Mouse (Mus musculus) kidney, postnatal 10 days (tissue): Measurements from ENCODE around the gene Gm12394.
"Not testable (repeated sequence)": the region's sequence is repeated elsewhere in the genome, so short reads cannot be mapped to it uniquely, and the experiment has no call there.

Experiments used
- DNase-seq: peaks from one replicate; pipeline ENCODE4 v3.0.0; 2021; ENCODE audit warnings: mixed read lengths

Gene Gm12394

DNA sequence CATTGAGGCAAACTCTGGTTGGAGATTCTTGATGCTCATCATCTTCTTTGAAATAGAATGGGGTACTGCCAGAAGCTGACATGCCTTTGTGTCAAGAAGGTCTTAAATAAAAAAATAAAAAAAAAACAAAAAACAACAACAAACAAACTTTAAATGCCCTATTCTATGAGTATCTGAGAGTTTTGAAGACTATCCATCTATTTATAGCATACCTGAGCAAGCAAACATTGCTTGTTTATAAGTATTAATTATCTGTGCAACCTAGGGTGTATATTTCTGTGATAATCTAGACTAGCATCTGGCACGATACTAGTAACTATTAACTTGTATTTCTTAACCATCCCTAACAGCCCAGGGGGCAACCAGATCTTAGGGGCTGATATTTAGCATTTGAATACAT, at the start of gene Gm12394:
TSS of gene Gm12394 (minus strand) at position 101 of the 400 bp plus-strand sequence.
- not testable (repeated sequence) for DNase-seq

DNA sequence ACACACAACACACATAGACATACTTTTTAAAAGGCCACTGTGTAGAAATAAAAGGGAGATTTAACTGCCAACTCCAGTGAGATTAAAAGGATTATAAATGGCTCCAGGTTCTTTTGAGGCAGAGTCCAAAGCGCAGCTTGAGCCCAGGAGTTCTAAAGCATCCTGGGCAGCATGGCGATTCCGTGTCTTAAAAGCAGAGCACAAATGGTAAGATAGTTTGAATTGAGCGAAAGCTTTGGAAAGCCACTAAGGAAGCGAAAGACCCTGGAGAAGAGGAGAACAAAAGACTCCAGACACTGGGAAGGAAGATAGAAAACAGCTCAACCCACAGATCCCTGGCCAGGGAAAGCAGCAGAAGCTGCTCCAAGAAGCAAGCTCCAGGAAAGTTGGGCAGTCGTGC, 48.4 kb upstream of the Gm12394 start:
- DNase-seq: no peak

DNA sequence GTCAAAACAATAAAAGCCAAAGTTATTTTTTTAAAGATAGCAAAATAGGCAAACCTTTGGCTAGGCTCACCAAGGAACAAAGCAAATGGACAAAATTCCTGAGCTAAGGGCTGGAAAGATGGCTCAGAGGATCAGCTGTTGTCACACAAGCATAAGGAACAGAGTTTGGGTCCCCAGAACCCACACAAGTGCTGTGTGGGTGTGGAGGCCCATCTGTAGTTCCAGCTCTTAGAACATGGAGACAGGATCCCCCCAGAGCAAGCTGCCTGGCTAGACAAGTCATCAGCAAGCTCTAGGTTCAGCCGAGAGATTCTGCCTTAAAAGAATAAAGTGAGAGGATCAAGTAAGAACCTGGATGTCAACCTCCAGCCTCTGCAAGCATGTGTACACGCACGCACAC, 48.0 kb upstream of the Gm12394 start:
- DNase-seq: no peak

DNA sequence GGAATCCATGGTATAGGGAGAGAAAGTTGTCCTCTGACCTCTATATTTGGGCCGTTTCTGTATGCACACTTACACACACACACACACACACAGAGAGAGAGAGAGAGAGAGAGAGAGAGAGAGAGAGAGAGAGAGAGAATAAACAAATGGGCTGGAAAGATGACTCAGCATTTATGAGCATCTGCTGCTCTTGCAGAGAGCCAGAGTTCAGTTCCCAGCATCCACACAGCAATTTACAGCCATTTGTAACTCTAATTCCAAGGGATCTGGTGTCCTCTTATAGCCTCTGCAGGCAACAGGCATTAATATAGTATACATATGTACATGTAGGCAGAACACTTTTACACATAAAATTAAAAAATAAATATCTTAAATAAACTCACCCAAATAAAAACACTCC, 47.4 kb upstream of the Gm12394 start:
- DNase-seq: no peak

DNA sequence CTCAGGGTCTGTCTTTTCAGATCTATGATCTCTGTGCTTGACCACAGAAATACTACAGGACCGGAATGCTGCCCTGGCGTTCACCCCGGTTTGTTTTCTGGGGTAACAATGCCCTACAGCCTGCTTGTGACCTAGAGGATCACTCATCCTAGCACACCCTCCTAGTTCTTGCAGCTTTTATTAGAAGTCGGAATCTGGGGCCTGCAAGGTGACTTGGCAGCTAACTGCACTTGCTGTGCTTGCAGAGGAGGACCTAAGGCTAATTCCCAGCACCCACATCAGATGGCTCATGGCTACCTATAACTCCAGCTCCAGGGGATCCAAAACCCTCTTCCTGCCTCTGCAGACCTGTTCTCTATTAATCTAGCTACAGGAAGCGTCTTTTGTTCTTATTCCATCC, 46.2 kb upstream of the Gm12394 start:
- no peak for DNase-seq

DNA sequence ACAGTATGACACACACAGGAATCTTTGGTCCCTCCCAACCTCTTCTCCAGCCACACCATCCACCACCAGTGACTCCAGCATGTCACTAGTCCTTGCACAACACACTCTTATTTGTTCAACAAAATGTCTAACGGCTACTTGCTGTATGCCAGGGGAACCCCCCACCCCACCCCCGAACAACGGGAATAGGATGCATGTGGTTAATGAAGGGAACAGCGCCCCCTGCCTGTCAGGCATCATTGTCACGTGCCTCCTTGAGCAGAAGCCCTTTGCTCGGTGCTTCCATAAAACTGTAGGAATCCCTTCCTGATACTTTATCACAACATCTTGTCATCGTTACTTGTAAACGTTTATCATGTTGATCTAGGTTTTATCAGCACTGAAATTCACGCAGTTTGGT, 45.6 kb upstream of the Gm12394 start:
- DNase-seq: peak; percentile 20

DNA sequence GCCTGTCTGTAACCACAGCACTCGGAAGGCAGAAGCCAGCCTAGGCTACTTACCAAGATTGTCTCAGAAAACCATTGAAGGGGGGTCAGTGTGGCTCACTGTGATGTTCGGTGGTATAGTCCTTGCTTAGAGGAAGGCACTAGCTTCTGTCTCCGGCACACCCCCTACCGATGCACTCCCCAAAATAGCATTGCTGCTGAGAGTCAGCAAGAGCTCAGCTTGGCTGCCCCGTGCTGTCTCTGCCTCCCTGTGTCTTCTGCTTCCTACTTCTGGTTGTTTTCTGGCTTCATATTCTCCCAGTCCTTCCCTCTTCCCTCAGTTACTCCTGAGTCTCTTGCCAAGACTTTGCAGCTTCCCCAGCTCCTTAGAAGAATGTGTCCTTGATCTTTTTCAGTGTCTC, 44.3 kb upstream of the Gm12394 start:
- DNase-seq: no peak

DNA sequence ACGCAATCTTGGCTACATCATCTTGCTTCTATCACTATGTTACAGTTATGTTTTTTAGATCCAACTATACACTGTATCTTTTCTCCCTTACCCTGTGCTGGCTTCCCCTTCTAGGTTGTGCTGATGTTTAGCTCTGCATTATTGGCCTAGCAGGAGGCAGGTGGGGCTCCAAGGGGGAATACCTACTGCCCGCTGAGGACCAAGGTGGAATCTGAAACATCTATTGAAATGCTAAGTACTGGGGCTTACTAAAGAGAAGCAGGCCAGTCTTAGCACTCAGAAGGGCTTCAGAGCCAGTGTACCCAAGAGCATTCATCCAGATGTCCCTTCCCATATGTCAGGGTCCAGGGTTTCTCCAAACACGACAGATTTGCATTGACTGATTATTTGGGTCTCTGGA, 42.3 kb upstream of the Gm12394 start:
- DNase-seq: no peak

DNA sequence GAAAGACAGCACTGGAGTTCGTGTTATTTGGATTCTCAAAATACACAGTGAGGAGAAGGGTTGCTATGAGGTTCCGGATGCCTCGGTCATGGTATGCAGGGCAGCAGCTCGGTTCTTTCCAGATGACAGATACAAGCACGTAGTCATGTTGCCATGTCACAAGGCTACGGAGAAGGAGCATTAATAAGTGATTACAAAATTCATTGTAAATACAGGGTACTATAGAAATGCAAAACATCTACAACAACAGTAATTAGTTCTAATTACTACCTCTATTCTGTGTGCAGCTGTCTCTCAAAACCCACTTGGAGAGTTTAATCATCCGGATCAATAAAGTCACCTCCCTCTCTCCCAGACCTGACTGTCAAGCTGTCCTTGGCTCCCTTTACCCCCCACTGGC, 38.5 kb upstream of the Gm12394 start:
- DNase-seq: no peak

DNA sequence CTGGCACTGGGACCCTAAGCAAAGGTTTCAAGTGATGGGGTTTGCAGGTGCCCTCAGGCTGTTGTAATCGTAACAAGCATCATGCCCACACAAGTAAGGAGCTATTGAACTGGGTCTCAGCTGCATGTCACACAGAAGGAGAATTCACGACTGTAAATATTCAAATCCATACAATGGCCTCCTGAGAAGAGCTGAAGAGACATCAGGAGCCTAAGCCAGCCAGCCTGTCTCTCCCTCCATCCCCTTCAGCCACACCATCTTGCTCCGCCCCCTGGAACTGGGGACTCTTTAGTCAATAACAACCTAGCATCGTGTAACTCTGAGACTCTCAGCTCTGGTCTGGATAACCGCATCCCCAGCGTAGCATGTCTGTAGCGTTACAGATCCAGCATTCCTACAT, 34.6 kb upstream of the Gm12394 start:
- no peak for DNase-seq

DNA sequence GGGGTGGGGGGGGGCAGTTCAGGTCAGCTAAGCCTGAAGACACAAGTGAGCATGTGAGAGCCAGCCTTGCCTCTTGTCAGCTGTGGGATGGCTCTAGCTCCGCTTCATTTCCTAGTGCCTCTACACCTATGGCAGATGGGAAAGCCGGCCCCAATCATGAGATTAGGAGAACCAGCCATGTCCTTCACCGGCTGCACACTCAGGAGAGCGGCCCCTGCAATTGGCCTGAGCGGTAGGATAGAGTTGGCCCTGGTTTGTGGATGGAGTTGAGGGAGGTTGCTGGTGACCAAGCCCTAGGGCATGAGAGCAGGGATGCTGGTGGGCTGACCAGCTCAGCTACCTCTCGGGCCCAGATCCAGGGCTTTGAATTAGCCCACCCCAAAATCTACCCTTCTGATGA, 32.2 kb upstream of the Gm12394 start:
- no peak for DNase-seq

DNA sequence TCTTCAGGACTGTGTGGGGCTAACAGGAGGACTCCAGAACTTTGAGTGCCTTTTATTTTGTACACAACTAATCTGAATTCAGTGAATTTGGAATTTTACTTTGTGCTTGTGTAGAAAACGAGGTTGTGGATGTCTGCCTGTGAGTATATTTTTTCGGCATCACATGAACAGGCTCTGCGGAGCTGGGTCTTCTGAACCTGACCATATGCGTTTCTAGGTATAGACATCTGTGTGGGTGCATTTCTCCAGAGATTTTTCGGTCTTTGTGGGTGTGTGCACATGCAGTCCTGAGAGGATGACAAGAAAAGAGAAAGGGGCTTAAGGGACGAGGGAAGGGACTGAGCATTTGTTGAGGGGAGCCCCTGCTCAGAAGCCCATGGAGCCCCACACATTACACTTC, 30.4 kb upstream of the Gm12394 start:
- no peak for DNase-seq

DNA sequence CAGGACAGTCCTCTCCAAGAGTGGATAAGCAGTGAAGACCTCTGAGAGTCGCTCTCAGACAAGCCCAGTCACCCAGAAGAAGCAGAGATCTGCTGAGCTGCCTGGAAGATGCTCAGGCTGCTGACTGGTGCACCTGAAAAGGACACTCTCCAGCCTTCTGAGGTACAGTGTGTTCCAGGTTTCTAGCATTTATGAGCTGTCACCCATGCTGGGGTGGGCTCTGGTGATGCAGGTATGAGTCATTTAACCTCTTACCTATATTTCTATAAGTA, 24.0 kb upstream of the Gm12394 start:
- no peak for DNase-seq

DNA sequence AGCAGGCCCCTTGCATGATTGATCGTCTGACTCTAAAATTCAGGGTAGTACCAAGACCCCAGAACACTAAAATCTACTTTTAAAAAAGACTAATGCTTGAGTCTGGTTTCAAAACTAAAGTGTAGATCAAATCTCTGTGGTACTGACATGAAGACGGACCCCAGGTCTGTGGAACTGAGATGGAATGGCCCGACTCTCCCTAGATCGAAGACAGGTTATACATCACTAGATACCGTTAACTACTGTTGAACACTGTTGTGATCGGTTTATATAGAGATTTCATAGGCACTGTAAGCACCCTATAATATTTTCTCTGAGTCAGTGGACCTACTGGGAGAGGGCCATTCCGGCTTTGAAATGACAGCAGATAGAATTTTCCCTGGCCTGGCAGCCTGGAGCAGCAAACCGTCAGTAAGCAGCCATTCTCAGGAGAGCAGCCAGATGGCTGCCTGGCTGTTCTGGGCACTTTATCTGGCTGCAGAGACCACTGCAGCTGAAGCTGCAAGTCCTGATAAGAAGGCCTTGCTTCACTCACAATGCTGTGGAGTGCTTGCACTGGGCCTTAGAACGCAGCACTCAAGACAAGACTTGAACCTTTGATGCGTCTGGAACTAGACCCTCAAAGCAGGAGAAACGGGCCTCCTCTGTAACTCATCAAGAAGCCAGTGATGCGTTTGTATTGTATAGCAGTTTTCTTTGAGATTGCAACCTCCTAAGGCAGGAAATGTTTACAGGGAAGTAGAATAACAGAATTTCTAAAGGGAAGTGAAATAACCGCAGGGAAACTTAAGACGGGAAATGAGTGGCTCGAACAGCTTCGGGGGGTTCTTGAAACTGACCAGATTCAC, 23.5 kb upstream of the Gm12394 start:
- DNase-seq: no peak

DNA sequence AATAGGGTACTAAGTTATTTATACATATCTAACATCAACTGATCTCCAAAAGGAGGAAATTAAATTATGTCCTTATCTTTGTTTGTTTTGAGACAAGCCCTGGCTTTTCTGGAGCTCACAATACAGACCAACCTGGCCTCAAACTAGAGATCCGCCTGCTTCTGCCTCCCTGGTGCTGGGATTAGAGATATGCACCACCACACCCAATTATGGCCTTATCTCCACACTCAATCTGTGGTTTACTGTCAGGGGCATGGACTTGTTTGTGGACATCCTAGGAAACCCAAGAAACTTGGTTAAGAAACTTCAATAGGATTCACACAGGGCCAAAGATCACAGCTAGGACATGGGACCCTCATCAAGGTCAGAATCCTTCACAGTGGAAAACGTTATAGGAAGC, 21.1 kb upstream of the Gm12394 start:
- no peak for DNase-seq

DNA sequence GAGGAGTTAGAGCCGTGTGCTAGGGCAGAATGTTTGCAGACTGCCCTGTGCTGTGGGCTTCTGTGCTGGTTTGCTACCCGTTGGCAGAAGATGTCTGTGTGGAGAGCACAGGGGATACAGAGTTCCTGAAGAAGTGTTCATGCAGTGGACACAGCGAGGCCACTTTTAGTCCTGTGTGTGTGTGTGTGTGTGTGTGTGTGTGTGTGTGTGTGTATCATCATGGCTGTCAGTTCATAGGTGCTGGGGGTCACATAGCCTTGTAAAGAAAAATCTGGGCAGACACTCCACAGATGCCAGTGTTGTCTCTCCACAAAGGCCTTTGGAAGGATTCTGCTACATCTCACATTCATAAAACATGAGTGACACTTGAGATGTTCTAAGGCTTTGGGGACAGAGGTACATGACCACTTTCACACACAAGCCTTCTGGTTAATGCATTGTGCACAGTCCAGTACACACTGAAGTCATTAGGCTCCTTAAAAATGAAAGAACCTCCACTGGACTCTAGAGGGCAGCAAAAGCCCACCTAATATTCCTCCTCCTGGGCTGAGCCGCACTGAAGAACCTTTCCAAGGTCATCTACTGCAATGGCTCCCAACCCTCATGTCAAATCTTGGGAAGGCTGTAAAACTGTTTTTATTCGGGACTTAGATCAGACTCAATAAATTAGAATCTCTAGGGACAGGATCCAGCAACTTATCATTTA, 20.2 kb upstream of the Gm12394 start:
- DNase-seq: peak; percentile 62

DNA sequence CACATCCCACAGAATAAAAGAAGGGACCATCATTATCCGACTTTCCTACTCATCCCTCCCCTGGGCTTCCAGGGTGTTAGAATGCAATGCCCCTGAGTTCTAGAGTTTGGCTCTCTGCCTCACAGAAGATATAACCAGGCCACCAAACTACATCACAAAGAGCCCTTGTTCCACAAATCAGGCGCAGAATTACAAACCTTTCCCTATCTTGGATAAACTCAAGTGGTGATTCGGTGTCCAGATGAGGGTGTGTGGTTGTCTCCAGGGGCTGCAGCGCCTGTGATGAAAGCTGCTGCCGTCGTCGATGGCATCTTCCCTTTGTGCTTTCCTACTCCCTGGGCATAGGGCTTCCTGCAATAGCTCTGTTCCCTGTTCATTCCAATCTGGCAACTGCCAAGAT, 17.6 kb upstream of the Gm12394 start, which contains the start of gene Fam205c:
TSS of gene Fam205c (minus strand) at position 101 of the 400 bp plus-strand sequence.
- no peak for DNase-seq

DNA sequence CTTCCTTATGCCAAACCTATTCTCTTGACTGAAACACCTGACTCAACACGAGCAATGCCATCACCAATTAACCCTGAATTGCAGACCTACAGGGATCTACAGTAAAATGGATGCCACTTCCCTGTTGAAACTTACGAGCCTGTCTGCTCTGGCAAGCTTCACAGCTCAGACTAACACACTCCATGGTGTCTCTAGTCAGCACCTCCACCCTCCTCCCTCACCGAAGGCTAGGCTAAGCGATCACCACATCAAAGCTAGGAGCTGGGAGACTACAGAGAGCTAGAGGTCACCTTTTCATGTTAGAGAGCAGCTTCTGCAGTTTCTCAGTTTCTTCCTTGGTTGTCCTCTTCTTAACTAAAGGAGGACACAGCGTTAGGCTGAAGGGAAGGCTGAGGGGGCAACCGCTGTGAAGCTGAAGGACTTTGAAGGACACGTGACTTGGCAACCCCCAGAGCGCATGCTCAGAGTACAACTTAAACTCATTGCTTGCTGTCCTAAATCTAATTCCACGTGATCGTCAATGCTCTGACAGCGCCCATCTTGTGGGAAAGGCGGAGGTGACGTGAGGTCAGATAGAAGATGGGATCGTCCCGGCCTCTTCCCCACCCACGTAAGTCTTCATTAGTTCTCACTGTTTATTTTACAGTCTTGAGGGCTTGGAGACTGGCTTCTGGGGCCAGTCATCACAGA, 16.3 kb upstream of the Gm12394 start:
- no peak for DNase-seq

DNA sequence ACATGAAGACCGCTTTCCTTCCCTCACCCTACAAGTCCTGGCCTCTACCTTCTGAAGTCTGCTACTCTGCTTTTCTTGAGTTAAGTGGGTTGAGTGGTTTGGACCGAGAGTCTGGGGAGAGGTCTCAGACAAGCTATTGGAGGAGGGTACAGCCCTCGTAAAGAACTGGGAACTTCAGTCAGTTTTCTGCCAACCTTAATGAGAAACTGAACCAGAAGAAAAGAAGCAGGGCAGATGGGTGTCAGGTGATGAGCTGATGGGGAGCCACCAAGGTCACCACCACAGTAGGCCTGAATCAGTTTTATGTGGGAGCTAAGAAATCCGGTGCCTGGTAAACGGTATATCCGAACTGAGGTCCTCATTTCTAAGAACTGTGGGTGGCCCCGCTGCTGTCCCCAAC, 15.6 kb upstream of the Gm12394 start:
- no peak for DNase-seq

DNA sequence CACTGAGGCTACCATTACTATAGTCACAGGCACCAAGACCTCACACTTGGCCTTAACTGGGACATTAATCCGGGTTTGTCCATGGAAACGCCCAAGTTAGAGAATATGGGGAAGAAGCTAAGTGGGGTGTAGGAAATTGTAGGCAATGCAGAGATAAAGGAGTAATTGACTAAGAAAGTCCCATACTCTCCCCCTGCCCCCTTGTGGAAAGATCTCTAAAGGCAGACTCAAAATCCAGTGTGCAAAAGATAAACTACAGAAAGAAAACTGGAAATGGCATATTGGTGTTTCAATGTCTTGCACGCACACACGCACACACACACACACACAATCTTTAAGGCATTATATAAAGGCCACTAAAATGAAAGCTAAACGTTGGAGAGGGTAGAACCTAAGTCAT, 14.2 kb upstream of the Gm12394 start:
- DNase-seq: peak; percentile 32

DNA sequence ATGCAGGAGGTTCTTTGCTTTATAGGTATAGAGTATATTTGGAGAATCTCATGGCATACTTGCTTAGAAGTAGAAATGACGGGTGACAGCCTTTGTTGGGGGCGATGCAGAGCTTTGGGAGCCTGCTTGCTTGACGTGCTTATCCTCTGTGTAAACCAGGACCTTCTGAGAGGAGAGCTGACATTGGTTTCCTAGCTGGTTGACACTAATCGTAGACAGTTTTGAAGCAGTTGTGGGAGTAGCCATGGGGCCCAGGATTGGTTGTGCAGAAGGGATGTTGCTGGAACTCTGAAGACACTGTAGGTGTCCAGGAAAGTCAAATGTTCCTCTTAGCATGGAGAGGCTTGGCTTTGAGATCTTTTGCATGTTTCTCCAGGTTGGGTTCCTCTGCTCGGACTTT, 11.6 kb upstream of the Gm12394 start:
- no peak for DNase-seq

DNA sequence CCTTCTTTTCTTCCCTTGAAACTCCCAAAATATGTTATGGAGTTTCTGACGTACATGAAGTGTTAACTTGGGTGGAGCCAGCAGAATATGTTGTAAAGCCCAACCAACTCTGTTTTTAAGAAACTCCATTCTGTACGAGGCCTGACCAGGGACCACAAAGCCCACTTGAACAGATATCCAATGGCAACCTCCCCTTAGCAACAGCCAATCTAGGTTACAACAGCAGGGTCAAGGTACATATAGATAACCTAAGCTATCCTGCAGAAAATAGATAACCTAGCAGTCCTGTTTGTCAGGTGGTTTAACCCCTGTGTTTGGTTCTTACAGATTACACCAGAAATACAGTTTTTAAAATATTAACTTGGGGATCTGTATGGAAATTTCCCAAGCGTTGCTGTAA, 10.8 kb upstream of the Gm12394 start:
- DNase-seq: no peak

DNA sequence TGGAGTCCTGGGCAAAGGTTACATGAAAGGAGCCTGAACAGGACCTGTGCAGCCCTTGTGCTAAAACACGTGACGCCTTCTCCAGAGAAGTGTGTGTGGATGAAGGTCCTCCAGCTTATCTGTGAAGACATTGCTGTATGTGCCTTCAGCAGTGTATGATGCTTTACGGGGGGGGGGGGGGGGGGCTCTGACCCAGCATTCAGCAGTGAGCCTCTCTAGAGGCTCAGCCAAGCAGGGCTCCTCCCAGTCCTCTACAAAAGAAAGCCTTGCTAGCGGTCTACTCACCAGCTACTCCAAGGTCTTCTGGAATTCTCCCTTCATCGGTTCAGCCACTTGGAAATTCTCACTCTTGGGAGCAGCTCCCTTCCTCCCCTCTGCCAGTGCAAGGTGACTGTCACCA, 6.9 kb upstream of the Gm12394 start:
- DNase-seq: not testable (repeated sequence)

DNA sequence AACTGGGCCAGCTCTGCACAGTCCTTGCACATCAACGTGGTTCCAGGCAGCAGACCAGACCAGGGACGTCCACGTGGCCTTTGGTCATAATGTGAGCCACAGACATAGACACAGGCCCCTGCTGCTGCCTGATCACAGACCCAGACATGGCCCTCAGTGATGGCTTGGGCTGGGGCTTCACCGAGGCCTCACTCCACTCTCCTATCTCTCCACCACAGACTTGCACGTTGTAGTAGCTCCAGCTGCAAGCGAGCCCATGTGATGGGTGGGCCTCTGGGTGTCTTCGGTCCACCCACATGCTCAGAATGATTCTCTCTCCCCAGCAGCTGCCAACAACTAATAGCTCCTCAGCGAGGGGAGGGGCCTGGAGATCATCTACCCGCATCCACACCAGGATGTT, 3.9 kb upstream of the Gm12394 start:
- not testable (repeated sequence) for DNase-seq
